Mouse (Mus musculus) urinary bladder, postnatal 4 days (tissue): ENCODE results near the gene Relb.

Experiments used
- DNase-seq, 2 experiments: peaks; one replicate each; pipeline ENCODE4 v3.0.0; 2021 to 2022; ENCODE audit warnings: low spot score in 2 of 2

The Relb gene

GRCm38 (mm10) chr7:19629361-19629734 is at the start of gene Relb:
Gene Relb (minus strand): TSS chr7:19629438.
- DNase-seq = peak; percentile 88 to 96

GRCm38 (mm10) chr7:19678901-19679300 is 49.7 kb upstream of the Relb start:
- DNase-seq = no peak

GRCm38 (mm10) chr7:19677872-19678271 is 48.6 kb upstream of the Relb start, which contains the start of gene Apoc2:
Gene Apoc2 (minus strand): TSS chr7:19677941.
- DNase-seq = no peak

GRCm38 (mm10) chr7:19676662-19677061 is 47.4 kb upstream of the Relb start:
- DNase-seq = no peak

GRCm38 (mm10) chr7:19675824-19676223 is 46.6 kb upstream of the Relb start:
- DNase-seq = no peak

- DNase-seq = no peak
Measured at GRCm38 (mm10) chr7:19673083-19673699, 44.0 kb upstream of the Relb start.

GRCm38 (mm10) chr7:19671511-19671910 is 42.3 kb upstream of the Relb start:
- no peak for DNase-seq

GRCm38 (mm10) chr7:19668947-19669721 is 39.9 kb upstream of the Relb start:
- DNase-seq = peak; percentile 84 to 91

GRCm38 (mm10) chr7:19667434-19667833 is 38.2 kb upstream of the Relb start:
- DNase-seq = no peak

GRCm38 (mm10) chr7:19666750-19667149 is 37.5 kb upstream of the Relb start:
- no peak for DNase-seq

GRCm38 (mm10) chr7:19664955-19665841 is 36.0 kb upstream of the Relb start, which contains the start of gene Clptm1:
Gene Clptm1 (minus strand): TSS chr7:19665033.
- DNase-seq = peak; percentile 95 to 98

GRCm38 (mm10) chr7:19664455-19664954 is 35.3 kb upstream of the Relb start:
- DNase-seq = no peak

GRCm38 (mm10) chr7:19663940-19664339 is 34.7 kb upstream of the Relb start:
- no peak for DNase-seq

GRCm38 (mm10) chr7:19652614-19653013 is 23.4 kb upstream of the Relb start:
- DNase-seq = no peak

GRCm38 (mm10) chr7:19651063-19651786 is 22.0 kb upstream of the Relb start:
- DNase-seq = no peak

GRCm38 (mm10) chr7:19641223-19641622 is 12.0 kb upstream of the Relb start:
- no peak for DNase-seq

GRCm38 (mm10) chr7:19635074-19635827 is 6.0 kb upstream of the Relb start:
- DNase-seq = no peak

GRCm38 (mm10) chr7:19634591-19634990 is 5.4 kb upstream of the Relb start:
- DNase-seq = no peak

GRCm38 (mm10) chr7:19633855-19634254 is 4.6 kb upstream of the Relb start:
- DNase-seq = no peak

- no peak for DNase-seq
Measured at GRCm38 (mm10) chr7:19633197-19633596, 4.0 kb upstream of the Relb start.

- DNase-seq = no peak
Measured at GRCm38 (mm10) chr7:19632720-19633119, 3.5 kb upstream of the Relb start.
